ENCODE assay signal across 29 mouse cellular contexts in the genomic region with DNA sequence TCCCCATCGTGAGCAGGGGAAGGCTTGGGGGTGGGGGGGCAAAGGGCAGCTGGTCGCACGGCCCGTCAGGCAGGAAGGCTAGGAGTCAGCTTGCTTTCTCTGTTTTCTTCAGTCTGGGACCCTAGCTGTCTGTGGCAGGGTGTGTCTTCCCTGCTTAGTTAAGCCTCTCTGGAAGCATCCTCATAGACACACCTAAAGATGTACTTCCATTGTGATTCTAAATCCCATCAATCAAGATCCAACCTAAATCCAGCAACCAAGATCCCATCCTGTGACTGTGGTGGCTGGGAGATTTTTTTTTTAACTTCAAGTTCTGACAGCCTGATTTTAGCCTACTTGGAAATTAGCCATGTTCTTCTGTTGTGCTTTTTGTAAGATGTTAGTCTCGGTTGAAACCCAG.
DNase-seq lines count a peak whose midpoint lies in the region; ATAC-seq and TF ChIP-seq lines count a peak whose summit lies in the region.
"Had no signal": no experiment of that assay in that cellular context is flagged by ENCODE, and none has a peak within 500 bp of the region (broad histone marks: within the 10 kb centered on the region; RNA-seq: fewer than 3 reads in every experiment).

No protein-coding gene starts in this region.

- no peaks in the 10 kb centered on the region for H3K4me1 ChIP-seq in midbrain, embryonic 11.5 days (ENCODE audit: control insufficient read depth, insufficient read depth, low read length)
- H3K4me1 ChIP-seq in midbrain, postnatal 0 days (ENCODE audit: insufficient read depth, low read length): no peaks in the 10 kb centered on the region
- H3K4me1 ChIP-seq: embryonic facial prominence, embryonic 13.5 days; forebrain, embryonic 13.5 days had no signal

- no peak for ATAC-seq in midbrain, embryonic 11.5 days (ENCODE audit: low FRiP score)
- no peak for ATAC-seq in midbrain, postnatal 0 days (ENCODE audit: low FRiP score)
- ATAC-seq: activated CD4-positive, CD25-positive, alpha-beta regulatory T cell, adult 4 months; CD4-positive, CD25-positive, alpha-beta regulatory T cell, adult 4 months; forebrain, embryonic 13.5 days; forebrain, embryonic 15.5 days; forebrain, postnatal 0 days; Patski had no signal

- DNase-seq in midbrain, embryonic 11.5 days (ENCODE audit: low spot score, missing footprints): peak; percentile 56
- no peak for DNase-seq in midbrain, postnatal 0 days (ENCODE audit: low spot score)
- DNase-seq in R1 (ENCODE audit: low read depth, low spot score) (peak; percentile 36), adipocyte (ENCODE audit: low spot score) (peak; percentile 12)
- no peak for DNase-seq in thymus, postnatal 4 days
- no peak for DNase-seq in lung, postnatal 14 days
- DNase-seq: adrenal gland, adult 2 months; adrenal gland, postnatal 10 days; adrenal gland, postnatal 25 days; B cell, adult 2 months; cerebellum, adult 11 months; cerebellum, adult 18-20 months; cerebellum, adult 8-10 months; cerebellum, adult 9-11 months; cerebellum, postnatal 14 days; cerebellum, postnatal 36 days; embryo, embryonic 11 days; forebrain, postnatal 0 days had no signal

- H3K4me2 ChIP-seq in midbrain, embryonic 11.5 days: no peak overlapping the region
- H3K4me2 ChIP-seq in midbrain, postnatal 0 days (ENCODE audit: low read depth, low read length, poor library complexity, severe bottlenecking): no peak overlapping the region
- H3K4me2 ChIP-seq: embryonic facial prominence, embryonic 13.5 days; embryonic facial prominence, embryonic 15.5 days; forebrain, embryonic 13.5 days; forebrain, embryonic 15.5 days had no signal

- no peak overlapping the region for H3K9ac ChIP-seq in midbrain, embryonic 11.5 days (ENCODE audit: low read length)
- H3K9ac ChIP-seq in midbrain, postnatal 0 days (replicated peaks; ENCODE audit: low read length, poor library complexity, severe bottlenecking): no peak overlapping the region
- H3K9ac ChIP-seq: embryonic facial prominence, embryonic 13.5 days; embryonic facial prominence, embryonic 15.5 days; forebrain, embryonic 13.5 days; forebrain, embryonic 15.5 days; forebrain, postnatal 0 days had no signal

- H3K27me3 ChIP-seq in midbrain, embryonic 11.5 days (ENCODE audit: control insufficient read depth, insufficient read depth, low read length): no peaks in the 10 kb centered on the region
- no peaks in the 10 kb centered on the region for H3K27me3 ChIP-seq in midbrain, postnatal 0 days (ENCODE audit: insufficient read depth, low read length)
- H3K27me3 ChIP-seq: CH12.LX; embryonic facial prominence, embryonic 13.5 days; embryonic facial prominence, embryonic 15.5 days; forebrain, embryonic 13.5 days; forebrain, embryonic 15.5 days; Patski had no signal

- H3K9me3 ChIP-seq in midbrain, embryonic 11.5 days (ENCODE audit: control insufficient read depth, low read length): no peaks in the 10 kb centered on the region
- H3K9me3 ChIP-seq in midbrain, postnatal 0 days (ENCODE audit: low read length): no peaks in the 10 kb centered on the region
- H3K9me3 ChIP-seq: embryonic facial prominence, embryonic 13.5 days; embryonic facial prominence, embryonic 15.5 days; forebrain, embryonic 10.5 days; forebrain, embryonic 13.5 days; forebrain, embryonic 15.5 days; G1E had no signal

- no peak for TF ChIP-seq CTCF in midbrain, postnatal 0 days (IDR thresholded peaks at IDR 0.05)

- H3K27ac ChIP-seq in midbrain, embryonic 11.5 days (ENCODE audit: low read depth, low read length): no peak overlapping the region
- no peak overlapping the region for H3K27ac ChIP-seq in midbrain, postnatal 0 days (ENCODE audit: low read depth, low read length)
- H3K27ac ChIP-seq: embryonic facial prominence, embryonic 13.5 days; embryonic facial prominence, embryonic 15.5 days; forebrain, embryonic 10.5 days; forebrain, embryonic 13.5 days; forebrain, embryonic 15.5 days had no signal

- H3K36me3 ChIP-seq in midbrain, embryonic 11.5 days (ENCODE audit: control insufficient read depth, insufficient read depth, low read length): no peaks in the 10 kb centered on the region
- no peaks in the 10 kb centered on the region for H3K36me3 ChIP-seq in midbrain, postnatal 0 days (ENCODE audit: insufficient read depth, low read length)
- H3K36me3 ChIP-seq: embryonic facial prominence, embryonic 13.5 days; embryonic facial prominence, embryonic 15.5 days; forebrain, embryonic 10.5 days; forebrain, embryonic 15.5 days; G1E had no signal

- whole genome bisulfite sequencing in midbrain, embryonic 11.5 days: 72% methylated on average over 5 of the region's 5 CpGs
- 75% methylated on average over 5 of the region's 5 CpGs for WGBS in midbrain, postnatal 0 days

- no peak overlapping the region for H3K4me3 ChIP-seq in midbrain, embryonic 11.5 days (ENCODE audit: low read depth, low read length)
- H3K4me3 ChIP-seq in midbrain, postnatal 0 days (ENCODE audit: low read depth, low read length): no peak overlapping the region
- H3K4me3 ChIP-seq: embryonic facial prominence, embryonic 13.5 days; embryonic facial prominence, embryonic 15.5 days; erythroblast, embryonic 14.5 days; forebrain, embryonic 10.5 days; forebrain, embryonic 13.5 days; forebrain, embryonic 15.5 days had no signal

Comparison
In these comparisons a context has a peak if more than half of its experiments do, and no peak if none do; other contexts are left out.
1. DNase-seq: peak in midbrain, embryonic 11.5 days (single experiment), R1 (single experiment) and adipocyte (single experiment); none in midbrain, postnatal 0 days (single experiment), thymus, postnatal 4 days (single experiment) and lung, postnatal 14 days (single experiment).